Mouse (Mus musculus) G1E (cell line): ENCODE results near the gene Chn2.

Experiments
- CTCF ChIP-seq: IDR thresholded peaks from 2 replicates; pipeline ENCODE4 v1.5.1; 2012; ENCODE audit warnings: low read depth, low read length, inconsistent platforms, mixed read lengths
- GATA1 ChIP-seq: IDR thresholded peaks from 2 replicates; pipeline ENCODE4 v1.6.1; 2012; ENCODE audit warnings: borderline replicate concordance, low read length, inconsistent platforms, mixed read lengths

DNA sequence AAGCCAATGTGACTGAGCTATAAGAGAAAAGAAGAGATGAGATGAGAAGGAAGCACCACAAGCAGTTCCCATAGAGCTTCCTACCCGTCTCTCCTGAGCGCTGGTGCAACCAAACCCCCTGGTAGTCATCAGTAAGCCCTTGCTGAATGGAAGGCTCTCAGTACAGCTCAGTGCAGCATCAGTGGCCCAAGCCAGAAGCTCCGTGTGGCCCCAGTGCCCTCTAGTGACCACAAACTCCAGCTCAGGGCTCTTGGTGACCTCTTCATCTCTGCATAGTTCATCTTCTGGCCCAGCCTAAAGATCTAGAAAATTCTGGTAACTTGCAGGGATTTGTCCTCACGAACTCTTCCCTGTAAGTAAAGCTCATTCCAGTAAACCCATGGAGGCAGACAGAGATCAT lies 125.4 kb downstream of the Chn2 start:
- TF ChIP-seq CTCF (no peak), GATA1 (no peak)
